In genomic region chr14:31078597-31079208, GRCm38 (mm10) we compare ENCODE assay signal across 26 mouse cellular contexts. TPM values are rescaled to one million over a fixed set of nuclear protein-coding genes. Genes with fewer than 3 reads are reported as not detected.
A peak's percentile ranks its signal among the peaks of the same experiment; 100 is the strongest.
DNase-seq lines count a peak whose midpoint lies in the region; ATAC-seq and TF ChIP-seq lines count a peak whose summit lies in the region.
"Had no signal": no experiment of that assay in that cellular context is flagged by ENCODE, and none has a peak within 500 bp of the region (broad histone marks: within the 10 kb centered on the region; RNA-seq: fewer than 3 reads in every experiment).

No protein-coding gene starts in this region.

- TF ChIP-seq EP300 in liver, postnatal 0 days (IDR thresholded peaks at IDR 0.05; ENCODE audit: low read depth): no peak

- no peak overlapping the region for H3K4me3 ChIP-seq in forebrain, embryonic 10.5 days
- H3K4me3 ChIP-seq in forebrain, postnatal 0 days (ENCODE audit: low read depth, low read length): no peak overlapping the region
- H3K4me3 ChIP-seq in kidney, adult 2 months (ENCODE audit: insufficient read depth, low read depth, low read length): no peak overlapping the region
- H3K4me3 ChIP-seq in liver, embryonic 12.5 days: no peak overlapping the region
- H3K4me3 ChIP-seq in liver, postnatal 0 days (ENCODE audit: low read depth, low read length): no peak overlapping the region
- H3K4me3 ChIP-seq: hindbrain, embryonic 12.5 days; limb, embryonic 13.5 days; midbrain, embryonic 13.5 days had no signal

- TF ChIP-seq CTCF in forebrain, postnatal 0 days (IDR thresholded peaks at IDR 0.05; ENCODE audit: low read depth): no peak
- no peak for TF ChIP-seq CTCF in kidney, adult 2 months (conservative IDR thresholded peaks at IDR 0.05; ENCODE audit: insufficient read depth, insufficient read length, low read depth, low read length)
- TF ChIP-seq CTCF in liver, postnatal 0 days (IDR thresholded peaks at IDR 0.05; ENCODE audit: low read depth): no peak

- H3K27me3 ChIP-seq in forebrain, embryonic 10.5 days (ENCODE audit: poor library complexity, severe bottlenecking): no peaks in the 10 kb centered on the region
- no peaks in the 10 kb centered on the region for H3K27me3 ChIP-seq in forebrain, postnatal 0 days (ENCODE audit: insufficient read depth, low read length)
- no peaks in the 10 kb centered on the region for H3K27me3 ChIP-seq in kidney, adult 2 months (replicated peaks; ENCODE audit: control insufficient read depth, insufficient read depth, low read length)
- H3K27me3 ChIP-seq in liver, embryonic 12.5 days (replicated peaks): no peaks in the 10 kb centered on the region
- no peaks in the 10 kb centered on the region for H3K27me3 ChIP-seq in liver, postnatal 0 days (ENCODE audit: insufficient read depth, low read length)
- H3K27me3 ChIP-seq: hindbrain, embryonic 12.5 days; limb, embryonic 13.5 days; midbrain, embryonic 13.5 days had no signal

- 94% methylated on average over 3 of the region's 3 CpGs for WGBS in forebrain, embryonic 10.5 days
- 92% methylated on average over 3 of the region's 3 CpGs for WGBS in forebrain, postnatal 0 days
- 98% methylated on average over 3 of the region's 3 CpGs for WGBS in kidney, adult 2 months
- WGBS in liver, embryonic 12.5 days (ENCODE audit: insufficient replicate concordance): 90% methylated on average over 3 of the region's 3 CpGs
- 94% methylated on average over 3 of the region's 3 CpGs for WGBS in liver, postnatal 0 days (ENCODE audit: insufficient replicate concordance)

- no peaks in the 10 kb centered on the region for H3K4me1 ChIP-seq in forebrain, embryonic 10.5 days
- H3K4me1 ChIP-seq in forebrain, postnatal 0 days (ENCODE audit: insufficient read depth): no peaks in the 10 kb centered on the region
- H3K4me1 ChIP-seq in kidney, adult 2 months (ENCODE audit: control insufficient read depth, insufficient read depth, low read length): no peaks in the 10 kb centered on the region; the same call in 1 of the 2 replicates
- peaks cover 33% of the 10 kb centered on the region for H3K4me1 ChIP-seq in liver, embryonic 12.5 days
- H3K4me1 ChIP-seq in liver, postnatal 0 days (ENCODE audit: insufficient read depth): 0 out of 2 replicates have a peak, but pooled peaks cover 2% of the 10 kb centered on the region
- H3K4me1 ChIP-seq: hindbrain, embryonic 12.5 days; limb, embryonic 13.5 days; midbrain, embryonic 13.5 days had no signal

- no peak overlapping the region for H3K9ac ChIP-seq in forebrain, postnatal 0 days
- H3K9ac ChIP-seq in liver, embryonic 12.5 days: peak overlapping the region; percentile 52
- no peak overlapping the region for H3K9ac ChIP-seq in liver, postnatal 0 days (replicated peaks)
- H3K9ac ChIP-seq: hindbrain, embryonic 12.5 days; limb, embryonic 13.5 days; midbrain, embryonic 13.5 days had no signal

- H3K9me3 ChIP-seq in forebrain, embryonic 10.5 days: no peaks in the 10 kb centered on the region
- H3K9me3 ChIP-seq in forebrain, postnatal 0 days (ENCODE audit: low read length): no peaks in the 10 kb centered on the region
- no peaks in the 10 kb centered on the region for H3K9me3 ChIP-seq in liver, embryonic 12.5 days (replicated peaks)
- H3K9me3 ChIP-seq in liver, postnatal 0 days (ENCODE audit: low read length): no peaks in the 10 kb centered on the region
- H3K9me3 ChIP-seq: hindbrain, embryonic 12.5 days; midbrain, embryonic 13.5 days had no signal

- H3K4me2 ChIP-seq in forebrain, postnatal 0 days (ENCODE audit: low read depth): no peak overlapping the region
- peak overlapping the region; percentile 57 for H3K4me2 ChIP-seq in liver, embryonic 12.5 days
- H3K4me2 ChIP-seq in liver, postnatal 0 days (ENCODE audit: low read depth, low read length): no peak overlapping the region
- H3K4me2 ChIP-seq: hindbrain, embryonic 12.5 days; limb, embryonic 13.5 days; midbrain, embryonic 13.5 days had no signal

- 0 out of 2 replicates have a peak overlapping the region, but pooled peaks have one; percentile 4 for H3K27ac ChIP-seq in forebrain, embryonic 10.5 days
- no peak overlapping the region for H3K27ac ChIP-seq in forebrain, postnatal 0 days (ENCODE audit: low read depth, low read length)
- peak overlapping the region; percentile 75 for H3K27ac ChIP-seq in kidney, adult 2 months (ENCODE audit: insufficient read depth, low read depth, low read length)
- peak overlapping the region; percentile 86 for H3K27ac ChIP-seq in liver, embryonic 12.5 days
- peak overlapping the region; percentile 12; the same call in 1 of the 2 replicates for H3K27ac ChIP-seq in liver, postnatal 0 days (ENCODE audit: low read depth)
- H3K27ac ChIP-seq: hindbrain, embryonic 12.5 days; hindbrain, postnatal 0 days; limb, embryonic 13.5 days; macrophage; midbrain, embryonic 13.5 days had no signal

- ATAC-seq in forebrain, postnatal 0 days: no peak
- ATAC-seq in liver, embryonic 12.5 days: peak; percentile 59
- no peak for ATAC-seq in liver, postnatal 0 days
- ATAC-seq: forebrain, embryonic 14.5 days; hindbrain, postnatal 0 days; intestine, embryonic 16.5 days; midbrain, embryonic 13.5 days had no signal

- no peak for DNase-seq in forebrain, embryonic 10.5 days (ENCODE audit: extremely low spot score, low spot score)
- no peak for DNase-seq in forebrain, postnatal 0 days
- DNase-seq in kidney, adult 2 months: no peak
- no peak for DNase-seq in kidney, adult 18-20 months
- DNase-seq in liver, postnatal 0 days: no peak
- DNase-seq in cerebellum, adult 11 months: no peak
- DNase-seq in right cerebral cortex, postnatal 25 days: no peak
- DNase-seq: adrenal gland, postnatal 36 days; cerebellum, adult 8-10 months; cerebellum, postnatal 25 days; gastrocnemius, postnatal 25 days; heart, adult 11 months; heart, postnatal 36 days; kidney, postnatal 14 days; layer of hippocampus, adult 9-11 months; lung, adult 2 months; lung, postnatal 10 days; thymus, postnatal 4 days had no signal

- TF ChIP-seq POLR2A in kidney, adult 2 months (IDR thresholded peaks at IDR 0.05; ENCODE audit: low read depth, low read length): no peak

- H3K36me3 ChIP-seq in forebrain, embryonic 10.5 days (replicated peaks): peaks cover 97% of the 10 kb centered on the region
- H3K36me3 ChIP-seq in forebrain, postnatal 0 days (ENCODE audit: insufficient read depth): peaks cover 30% of the 10 kb centered on the region
- H3K36me3 ChIP-seq in kidney, adult 2 months (ENCODE audit: control insufficient read depth, insufficient read depth, low read length): peaks cover 10% of the 10 kb centered on the region
- peaks cover 85% of the 10 kb centered on the region for H3K36me3 ChIP-seq in liver, embryonic 12.5 days
- peaks cover 62% of the 10 kb centered on the region for H3K36me3 ChIP-seq in liver, postnatal 0 days (replicated peaks; ENCODE audit: insufficient read depth, low read length)

RNA-seq across cellular contexts. Expression of gene Smim4, which starts 50.1 kb away (rescaled TPM):
- 58.3 and 58.8 TPM in 2 replicates for polyA plus RNA-seq in forebrain, embryonic 10.5 days (2016; fragmentation: Nextera tagmentation; extraction: Ambion mirVana)
- total RNA-seq in forebrain, postnatal 0 days (2014; rRNA removed): 9.9 and 16.6 TPM in 2 replicates
- 49.1 and 82.7 TPM in 2 replicates for polyA plus RNA-seq in forebrain, postnatal 0 days (2015; fragmentation: Nextera tagmentation; extraction: Ambion mirVana)
- 128 and 158 TPM in 2 replicates for polyA plus RNA-seq in kidney, adult 2 months (2012; rRNA removed)
- 95.4 and 103 TPM in 2 replicates for polyA plus RNA-seq in liver, embryonic 12.5 days (2016; fragmentation: Nextera tagmentation; extraction: Ambion mirVana)
- polyA plus RNA-seq in liver, postnatal 0 days (2015; fragmentation: Nextera tagmentation; extraction: Ambion mirVana): 76.1 and 79.2 TPM in 2 replicates

RNA-seq across cellular contexts. Expression of gene Nt5dc2, which starts 52.1 kb away (rescaled TPM):
- 558 and 609 TPM in 2 replicates for polyA plus RNA-seq in forebrain, embryonic 10.5 days (2016; fragmentation: Nextera tagmentation; extraction: Ambion mirVana)
- 65.8 and 80.3 TPM in 2 replicates for total RNA-seq in forebrain, postnatal 0 days (2014; rRNA removed)
- 104 and 107 TPM in 2 replicates for polyA plus RNA-seq in forebrain, postnatal 0 days (2015; fragmentation: Nextera tagmentation; extraction: Ambion mirVana)
- 56.2 and 62.4 TPM in 2 replicates for polyA plus RNA-seq in kidney, adult 2 months (2012; rRNA removed)
- 298 and 306 TPM in 2 replicates for polyA plus RNA-seq in liver, embryonic 12.5 days (2016; fragmentation: Nextera tagmentation; extraction: Ambion mirVana)
- polyA plus RNA-seq in liver, postnatal 0 days (2015; fragmentation: Nextera tagmentation; extraction: Ambion mirVana): 45.3 and 48.5 TPM in 2 replicates

RNA-seq across cellular contexts. Expression of gene Gnl3, which starts 59.8 kb away (rescaled TPM):
- polyA plus RNA-seq in forebrain, embryonic 10.5 days (2016; fragmentation: Nextera tagmentation; extraction: Ambion mirVana): 133 and 152 TPM in 2 replicates
- 57.3 and 69.6 TPM in 2 replicates for total RNA-seq in forebrain, postnatal 0 days (2014; rRNA removed)
- polyA plus RNA-seq in forebrain, postnatal 0 days (2015; fragmentation: Nextera tagmentation; extraction: Ambion mirVana): 64.7 and 84.6 TPM in 2 replicates
- polyA plus RNA-seq in kidney, adult 2 months (2012; rRNA removed): 10.1 and 14.3 TPM in 2 replicates
- polyA plus RNA-seq in liver, embryonic 12.5 days (2016; fragmentation: Nextera tagmentation; extraction: Ambion mirVana): 156 and 166 TPM in 2 replicates
- polyA plus RNA-seq in liver, postnatal 0 days (2015; fragmentation: Nextera tagmentation; extraction: Ambion mirVana): 67.4 and 71.9 TPM in 2 replicates

RNA-seq across cellular contexts. Expression of gene Pbrm1, which starts 59.8 kb away (rescaled TPM):
- 144 TPM in 2 replicates for polyA plus RNA-seq in forebrain, embryonic 10.5 days (2016; fragmentation: Nextera tagmentation; extraction: Ambion mirVana)
- 70.6 and 90.9 TPM in 2 replicates for total RNA-seq in forebrain, postnatal 0 days (2014; rRNA removed)
- polyA plus RNA-seq in forebrain, postnatal 0 days (2015; fragmentation: Nextera tagmentation; extraction: Ambion mirVana): 48.7 and 83.8 TPM in 2 replicates
- 10.3 and 11.2 TPM in 2 replicates for polyA plus RNA-seq in kidney, adult 2 months (2012; rRNA removed)
- 94.9 and 95.8 TPM in 2 replicates for polyA plus RNA-seq in liver, embryonic 12.5 days (2016; fragmentation: Nextera tagmentation; extraction: Ambion mirVana)
- 31.0 and 33.2 TPM in 2 replicates for polyA plus RNA-seq in liver, postnatal 0 days (2015; fragmentation: Nextera tagmentation; extraction: Ambion mirVana)
